Mouse (Mus musculus) hindbrain, embryonic 13.5 days (tissue): Measurements from ENCODE around the gene Rap1gds1. TPM values are rescaled to one million over a fixed set of nuclear protein-coding genes. Genes with fewer than 3 reads are reported as not detected.
A peak's percentile ranks its signal among the peaks of the same experiment; 100 is the strongest.

Source experiments
- ATAC-seq: fragments of 200-750 bp; cut with Nextera tagmentation; 2 replicates; pipeline ENCODE4 v1.8.0; 2017; ENCODE audit warnings: moderate TSS enrichment; ENCODE audit not compliant: low FRiP score
- H3K27ac ChIP-seq: fragments of 300-500 bp; sonication (generic); 2 replicates; pipeline ENCODE4 v1.5.1; 2015; ENCODE audit warnings: inconsistent platforms, mild to moderate bottlenecking, moderate library complexity
- H3K27me3 ChIP-seq: fragments of 300-500 bp; sonication (generic); 2 replicates; pipeline ENCODE4 v1.6.1; 2015; ENCODE audit warnings: mild to moderate bottlenecking, inconsistent platforms
- H3K36me3 ChIP-seq: fragments of 300-500 bp; sonication (generic); 2 replicates; pipeline ENCODE4 v1.6.1; 2015; ENCODE audit warnings: mild to moderate bottlenecking, inconsistent platforms
- H3K4me1 ChIP-seq: fragments of 300-500 bp; sonication (generic); replicated peaks from 2 replicates; pipeline ENCODE4 v1.6.1; 2015; ENCODE audit warnings: inconsistent platforms
- H3K4me2 ChIP-seq: fragments of 300-500 bp; sonication (generic); 2 replicates; pipeline ENCODE4 v1.6.1; 2015; ENCODE audit warnings: inconsistent platforms, mild to moderate bottlenecking, moderate library complexity
- H3K4me3 ChIP-seq: fragments of 300-500 bp; sonication (generic); 2 replicates; pipeline ENCODE4 v1.5.1; 2015; ENCODE audit warnings: mild to moderate bottlenecking, inconsistent platforms
- H3K9ac ChIP-seq: fragments of 300-500 bp; sonication (generic); 2 replicates; pipeline ENCODE4 v1.6.1; 2015; ENCODE audit warnings: mild to moderate bottlenecking, inconsistent platforms
- H3K9me3 ChIP-seq: fragments of 300-500 bp; sonication (generic); 2 replicates; pipeline ENCODE4 v1.6.1; 2016; ENCODE audit warnings: inconsistent platforms
- WGBS: fragments of 180-500 bp; shearing (Covaris S2); methylation state at CpG from one replicate; pipeline ENCODE4 v1.1.7; 2015; 5-methylcytosine and 5-hydroxymethylcytosine counted together
- polyA plus RNA-seq: library from polyadenylated mRNA; unstranded; fragments of >200 nt; fragmentation: Nextera tagmentation; extraction: Ambion mirVana; gene quantifications from 2 replicates; pipeline ENCODE4 v1.2.1, GENCODE M21; 2015

Gene Rap1gds1
- polyA plus RNA-seq, 1 experiment from 2014 or later: 67.3 TPM

GRCm38 (mm10) chr3:139083778-139084539 lies 9.0 kb upstream of the Rap1gds1 start:
- Histone ChIP-seq H3K4me3 (no peak overlapping the region), H3K36me3 (no peaks in the 10 kb centered on the region), H3K9me3 (peaks cover 7% of the 10 kb centered on the region; the same call in 1 of the 2 replicates), H3K9ac (no peak overlapping the region), H3K4me2 (no peak overlapping the region), H3K4me1 (no peaks in the 10 kb centered on the region), H3K27ac (no peak overlapping the region), H3K27me3 (no peaks in the 10 kb centered on the region)
- no peak for ATAC-seq
- WGBS: 90% methylated on average over 5 of the region's 5 CpGs

- no peak overlapping the region for H3K27ac ChIP-seq
- H3K4me1 ChIP-seq: peaks cover 8% of the 10 kb centered on the region; the same call in 1 of the 2 replicates
- 90% methylated on average over 6 of the region's 6 CpGs for WGBS
- no peaks in the 10 kb centered on the region for H3K36me3 ChIP-seq
- H3K27me3 ChIP-seq: no peaks in the 10 kb centered on the region
- H3K4me2 ChIP-seq: no peak overlapping the region
- ATAC-seq: no peak
- no peaks in the 10 kb centered on the region for H3K9me3 ChIP-seq
- no peak overlapping the region for H3K4me3 ChIP-seq
- no peak overlapping the region for H3K9ac ChIP-seq
These were observed 4.8 kb upstream of the Rap1gds1 start for GRCm38 (mm10) chr3:139079831-139080230.

- Histone ChIP-seq H3K36me3 (no peaks in the 10 kb centered on the region), H3K27me3 (no peaks in the 10 kb centered on the region), H3K4me3 (no peak overlapping the region), H3K4me1 (peaks cover 12% of the 10 kb centered on the region), H3K27ac (no peak overlapping the region), H3K9me3 (no peaks in the 10 kb centered on the region), H3K9ac (no peak overlapping the region), H3K4me2 (no peak overlapping the region)
- WGBS: 88% methylated on average over 3 of the region's 3 CpGs
- ATAC-seq: no peak
These were observed 3.0 kb upstream of the Rap1gds1 start for GRCm38 (mm10) chr3:139078010-139078409.

- H3K9me3 ChIP-seq: no peaks in the 10 kb centered on the region
- peak overlapping the region; percentile 83 for H3K4me2 ChIP-seq
- no peaks in the 10 kb centered on the region for H3K27me3 ChIP-seq
- H3K36me3 ChIP-seq: no peaks in the 10 kb centered on the region
- no peak for ATAC-seq
- WGBS: 16% methylated on average over 7 of the region's 7 CpGs
- peak overlapping the region; percentile 83 for H3K9ac ChIP-seq
- H3K4me3 ChIP-seq: peak overlapping the region; percentile 91
- peaks cover 18% of the 10 kb centered on the region for H3K4me1 ChIP-seq
- no peak overlapping the region for H3K27ac ChIP-seq
These were observed 1.1 kb upstream of the Rap1gds1 start for GRCm38 (mm10) chr3:139076059-139076455.

- Histone ChIP-seq H3K4me2 (peak overlapping the region; percentile 83), H3K4me1 (peaks cover 18% of the 10 kb centered on the region), H3K27me3 (no peaks in the 10 kb centered on the region), H3K9me3 (no peaks in the 10 kb centered on the region), H3K36me3 (no peaks in the 10 kb centered on the region), H3K4me3 (peak overlapping the region; percentile 91), H3K27ac (peak overlapping the region; percentile 93), H3K9ac (peak overlapping the region; percentile 83)
- under 1% methylated on average over 66 of the region's 72 CpGs for WGBS
- ATAC-seq: peak; percentile 96
These were observed 495 bp upstream of the Rap1gds1 start for GRCm38 (mm10) chr3:139075333-139076058.

- Histone ChIP-seq H3K4me3 (peak overlapping the region; percentile 91), H3K4me2 (peak overlapping the region; percentile 69), H3K36me3 (no peaks in the 10 kb centered on the region), H3K27ac (peak overlapping the region; percentile 97), H3K27me3 (no peaks in the 10 kb centered on the region), H3K9me3 (no peaks in the 10 kb centered on the region), H3K9ac (peak overlapping the region; percentile 90), H3K4me1 (peaks cover 26% of the 10 kb centered on the region)
- no peak for ATAC-seq
- 7% methylated on average over 12 of the region's 12 CpGs for WGBS
These were observed 1.1 kb downstream of the Rap1gds1 start for GRCm38 (mm10) chr3:139073801-139074483.

GRCm38 (mm10) chr3:139069539-139069938 lies 5.5 kb downstream of the Rap1gds1 start:
- Histone ChIP-seq H3K27ac (no peak overlapping the region), H3K4me2 (no peak overlapping the region), H3K9me3 (no peaks in the 10 kb centered on the region), H3K4me1 (peaks cover 25% of the 10 kb centered on the region), H3K36me3 (no peaks in the 10 kb centered on the region), H3K4me3 (no peak overlapping the region), H3K9ac (no peak overlapping the region), H3K27me3 (no peaks in the 10 kb centered on the region)
- no peak for ATAC-seq
- WGBS: 71% methylated on average over 4 of the region's 4 CpGs

- 0 out of 2 replicates have a peak, but pooled peaks cover 7% of the 10 kb centered on the region for H3K9me3 ChIP-seq
- H3K4me2 ChIP-seq: no peak overlapping the region
- H3K4me3 ChIP-seq: no peak overlapping the region
- H3K36me3 ChIP-seq: peaks cover 12% of the 10 kb centered on the region; the same call in 1 of the 2 replicates
- no peak for ATAC-seq
- 96% methylated on average over 9 of the region's 9 CpGs for WGBS
- H3K27me3 ChIP-seq: no peaks in the 10 kb centered on the region
- peaks cover 7% of the 10 kb centered on the region for H3K4me1 ChIP-seq
- H3K27ac ChIP-seq: no peak overlapping the region
- no peak overlapping the region for H3K9ac ChIP-seq
These were observed 10.9 kb downstream of the Rap1gds1 start for GRCm38 (mm10) chr3:139064076-139064475.

- ATAC-seq: no peak
- Histone ChIP-seq H3K9me3 (0 out of 2 replicates have a peak, but pooled peaks cover 7% of the 10 kb centered on the region), H3K27me3 (no peaks in the 10 kb centered on the region), H3K9ac (no peak overlapping the region), H3K4me3 (no peak overlapping the region), H3K36me3 (peaks cover 12% of the 10 kb centered on the region; the same call in 1 of the 2 replicates), H3K4me1 (no peaks in the 10 kb centered on the region), H3K27ac (no peak overlapping the region), H3K4me2 (no peak overlapping the region)
- WGBS: 96% methylated on average over 3 of the region's 3 CpGs
These were observed 12.9 kb downstream of the Rap1gds1 start for GRCm38 (mm10) chr3:139062088-139062487.

GRCm38 (mm10) chr3:139048701-139049622 lies 26.0 kb downstream of the Rap1gds1 start:
- ATAC-seq: no peak
- no peak overlapping the region for H3K4me3 ChIP-seq
- no peaks in the 10 kb centered on the region for H3K9me3 ChIP-seq
- no peak overlapping the region for H3K4me2 ChIP-seq
- no peaks in the 10 kb centered on the region for H3K4me1 ChIP-seq
- H3K27ac ChIP-seq: no peak overlapping the region
- H3K9ac ChIP-seq: no peak overlapping the region
- 86% methylated on average over 12 of the region's 12 CpGs for WGBS
- H3K27me3 ChIP-seq: no peaks in the 10 kb centered on the region
- peaks cover 10% of the 10 kb centered on the region for H3K36me3 ChIP-seq

- H3K27me3 ChIP-seq: no peaks in the 10 kb centered on the region
These were observed 32.6 kb downstream of the Rap1gds1 start for GRCm38 (mm10) chr3:139042433-139042854.

More at GRCm38 (mm10) chr3:139042433-139042854, 32.6 kb downstream of the Rap1gds1 start:
- no peak for ATAC-seq
- H3K36me3 ChIP-seq: peaks cover 10% of the 10 kb centered on the region
- H3K9ac ChIP-seq: no peak overlapping the region
- no peaks in the 10 kb centered on the region for H3K9me3 ChIP-seq
- no peak overlapping the region for H3K4me3 ChIP-seq
- no peak overlapping the region for H3K27ac ChIP-seq
- no peaks in the 10 kb centered on the region for H3K4me1 ChIP-seq
- no peak overlapping the region for H3K4me2 ChIP-seq
- WGBS: 89% methylated on average over 3 of the region's 3 CpGs
